Mouse (Mus musculus): ENCODE measurements around the gene Cap2. TPM values are rescaled to one million over a fixed set of nuclear protein-coding genes. Genes with fewer than 3 reads are reported as not detected.
A peak's percentile ranks its signal among the peaks of the same experiment; 100 is the strongest.

Gene Cap2
- total and polyA plus RNA-seq, 3 experiments, result 14.8 to 120 (median 22.3) TPM

GRCm38 (mm10) chr13:46534969-46535785, 33.5 kb downstream of the Cap2 start:
- Histone ChIP-seq H3K9me3 (replicated peaks; ENCODE audit: insufficient read depth, low read length) (no peaks in the 10 kb centered on the region), H3K27me3 (ENCODE audit: control insufficient read depth in 1 of 2, insufficient read depth in 2 of 2, low read length in 2 of 2) (no peaks in the 10 kb centered on the region), H3K36me3 (ENCODE audit: control insufficient read depth in 1 of 2, insufficient read depth in 2 of 2, low read length in 2 of 2) (no peaks in the 10 kb centered on the region), H3K79me2 (ENCODE audit: control insufficient read depth, insufficient read depth, low read length, poor library complexity) (no peaks in the 10 kb centered on the region), H3K4me3 (ENCODE audit: control insufficient read depth in 1 of 2, insufficient read depth in 1 of 2, low read depth in 2 of 2, low read length in 2 of 2) (no peak overlapping the region), H3K4me1 (ENCODE audit: control insufficient read depth in 1 of 2, insufficient read depth in 2 of 2, low read length in 2 of 2) (no peaks in the 10 kb centered on the region), H3K9ac (ENCODE audit: control insufficient read depth, low read depth, low read length, poor library complexity, severe bottlenecking) (no peak overlapping the region), H3K27ac (ENCODE audit: control insufficient read depth, low read depth, low read length) (no peak overlapping the region)
- no peak for DNase-seq (ENCODE audit: low read depth, low spot score)
- TF ChIP-seq UBTF (IDR thresholded peaks at IDR 0.05; ENCODE audit: borderline replicate concordance, insufficient read depth, low read depth, low read length), result no peak
- TF ChIP-seq CHD1 (IDR thresholded peaks at IDR 0.05; ENCODE audit: low read depth, low read length), result no peak
- TF ChIP-seq RCOR1 (IDR thresholded peaks at IDR 0.05; ENCODE audit: low read depth, low read length), result no peak
- no peak for TF ChIP-seq JUND (IDR thresholded peaks at IDR 0.05; ENCODE audit: low read depth, low read length)
- TF ChIP-seq GABPA (IDR thresholded peaks at IDR 0.05; ENCODE audit: low read depth, low read length), result no peak
- no peak for TF ChIP-seq MYC (IDR thresholded peaks at IDR 0.05; ENCODE audit: low read depth, low read length)
- TF ChIP-seq SIN3A (IDR thresholded peaks at IDR 0.05; ENCODE audit: low read length), result no peak
- no peak for TF ChIP-seq ETS1 (IDR thresholded peaks at IDR 0.05; ENCODE audit: low read depth, low read length)
- no peak for TF ChIP-seq TCF12 (IDR thresholded peaks at IDR 0.05; ENCODE audit: low read depth, low read length)
- no peak for TF ChIP-seq POLR2AphosphoS5 (IDR thresholded peaks at IDR 0.05; ENCODE audit: borderline replicate concordance, low read depth, low read length)
- TF ChIP-seq ZKSCAN1 (IDR thresholded peaks at IDR 0.05; ENCODE audit: low read depth, low read length), result no peak
- TF ChIP-seq MYB (IDR thresholded peaks at IDR 0.05; ENCODE audit: low read depth, low read length), result no peak
- TF ChIP-seq E2F4 (IDR thresholded peaks at IDR 0.05; ENCODE audit: borderline replicate concordance, low read depth, low read length), result no peak
- TF ChIP-seq USF2 (IDR thresholded peaks at IDR 0.05; ENCODE audit: borderline replicate concordance in 1 of 2, insufficient read depth in 1 of 2, low read depth in 1 of 2, low read length in 2 of 2), result no peak

- Histone ChIP-seq H3K4me3 (ENCODE audit: control insufficient read depth in 1 of 2, insufficient read depth in 1 of 2, low read depth in 2 of 2, low read length in 2 of 2) (no peak overlapping the region), H3K9me3 (replicated peaks; ENCODE audit: insufficient read depth, low read length) (no peaks in the 10 kb centered on the region), H3K9ac (ENCODE audit: control insufficient read depth, low read depth, low read length, poor library complexity, severe bottlenecking) (no peak overlapping the region), H3K79me2 (ENCODE audit: control insufficient read depth, insufficient read depth, low read length, poor library complexity) (no peaks in the 10 kb centered on the region), H3K27me3 (ENCODE audit: control insufficient read depth in 1 of 2, insufficient read depth in 2 of 2, low read length in 2 of 2) (no peaks in the 10 kb centered on the region), H3K36me3 (ENCODE audit: control insufficient read depth in 1 of 2, insufficient read depth in 2 of 2, low read length in 2 of 2) (peaks cover 0 to under 1% of the 10 kb centered on the region in 2 experiments; a peak in 1 of 4 replicates), H3K4me1 (ENCODE audit: control insufficient read depth in 1 of 2, insufficient read depth in 2 of 2, low read length in 2 of 2) (no peaks in the 10 kb centered on the region; a peak in 1 of 4 replicates), H3K27ac (ENCODE audit: control insufficient read depth, low read depth, low read length) (no peak overlapping the region)
- DNase-seq (ENCODE audit: low read depth, low spot score), result no peak
- TF ChIP-seq ZKSCAN1 (IDR thresholded peaks at IDR 0.05; ENCODE audit: low read depth, low read length) (peak; percentile 56; the same call in 1 of the 2 replicates), ZMIZ1 (IDR thresholded peaks at IDR 0.05; ENCODE audit: low read depth, low read length) (no peak)
These were observed 37.6 kb downstream of the Cap2 start for GRCm38 (mm10) chr13:46539284-46539683.
